Mouse (Mus musculus) E14TG2a.4 (cell line): ENCODE results near the gene Ccdc93.

Experiments used
- H3K27me3 ChIP-seq: 2 replicates; pipeline ENCODE4 v1.6.1; 2014; ENCODE audit warnings: low read length, control low read depth; ENCODE audit not compliant: insufficient read depth
- H3K36me3 ChIP-seq: 2 replicates; pipeline ENCODE4 v1.6.1; 2014; ENCODE audit warnings: low read length, control low read depth; ENCODE audit not compliant: insufficient read depth
- H3K4me1 ChIP-seq: replicated peaks from 2 replicates; pipeline ENCODE4 v1.6.1; 2014; ENCODE audit warnings: low read depth, low read length, control low read depth
- H3K4me3 ChIP-seq: replicated peaks from 2 replicates; pipeline ENCODE4 v1.5.1; 2014; ENCODE audit warnings: mild to moderate bottlenecking, low read length
- H3K9me3 ChIP-seq: 2 replicates; pipeline ENCODE4 v1.6.1; 2014; ENCODE audit warnings: low read length, control low read depth
- CTCF ChIP-seq: conservative IDR thresholded peaks from 2 replicates; pipeline ENCODE4 v1.5.1; 2014; ENCODE audit warnings: low read length
- NANOG ChIP-seq: IDR thresholded peaks from 2 replicates; pipeline ENCODE4 v1.6.1; 2014; ENCODE audit warnings: borderline replicate concordance, low read length, mixed read lengths
- POU5F1 ChIP-seq: IDR thresholded peaks from 2 replicates; pipeline ENCODE4 v1.6.1; 2014; ENCODE audit warnings: low read length, borderline replicate concordance

The Ccdc93 gene

GRCm38 (mm10) chr1:121478284-121478980 lies 47.6 kb downstream of the Ccdc93 start:
- TF ChIP-seq NANOG (no peak), CTCF (no peak), POU5F1 (no peak)

GRCm38 (mm10) chr1:121479403-121479802 lies 48.6 kb downstream of the Ccdc93 start:
- H3K27me3 ChIP-seq = no peaks in the 10 kb centered on the region
- no peak for TF ChIP-seq NANOG
- no peak for TF ChIP-seq POU5F1
- no peak for TF ChIP-seq CTCF
- H3K4me1 ChIP-seq = no peaks in the 10 kb centered on the region
- H3K9me3 ChIP-seq = peaks cover 10% of the 10 kb centered on the region; the same call in 1 of the 2 replicates
- peaks cover 67% of the 10 kb centered on the region for H3K36me3 ChIP-seq
- H3K4me3 ChIP-seq = no peak overlapping the region

More at GRCm38 (mm10) chr1:121478284-121478980, 47.6 kb downstream of the Ccdc93 start:
- Histone ChIP-seq H3K4me3 (no peak overlapping the region), H3K27me3 (no peaks in the 10 kb centered on the region), H3K36me3 (peaks cover 67% of the 10 kb centered on the region), H3K9me3 (peaks cover 10% of the 10 kb centered on the region; the same call in 1 of the 2 replicates), H3K4me1 (no peaks in the 10 kb centered on the region)

GRCm38 (mm10) chr1:121483091-121483490 lies 52.2 kb downstream of the Ccdc93 start:
- Histone ChIP-seq H3K4me1 (no peaks in the 10 kb centered on the region), H3K36me3 (peaks cover 58% of the 10 kb centered on the region), H3K4me3 (no peak overlapping the region), H3K9me3 (peaks cover 13% of the 10 kb centered on the region; the same call in 1 of the 2 replicates), H3K27me3 (no peaks in the 10 kb centered on the region)
- TF ChIP-seq NANOG = no peak

- no peaks in the 10 kb centered on the region for H3K27me3 ChIP-seq
- H3K4me1 ChIP-seq = no peaks in the 10 kb centered on the region
- H3K9me3 ChIP-seq = peaks cover 13% of the 10 kb centered on the region; the same call in 1 of the 2 replicates
- no peak for TF ChIP-seq CTCF
- no peak for TF ChIP-seq NANOG
- no peak for TF ChIP-seq POU5F1
- H3K4me3 ChIP-seq = no peak overlapping the region
- H3K36me3 ChIP-seq = peaks cover 38% of the 10 kb centered on the region
Measured at GRCm38 (mm10) chr1:121486803-121487202, 56.0 kb downstream of the Ccdc93 start.

GRCm38 (mm10) chr1:121490241-121490640 lies 59.4 kb downstream of the Ccdc93 start:
- TF ChIP-seq POU5F1 (no peak), CTCF (peak; percentile 34; the same call in 1 of the 2 replicates)
- peaks cover 46% of the 10 kb centered on the region for H3K36me3 ChIP-seq
- no peaks in the 10 kb centered on the region for H3K9me3 ChIP-seq
- H3K4me1 ChIP-seq = no peaks in the 10 kb centered on the region
- no peaks in the 10 kb centered on the region for H3K27me3 ChIP-seq
- H3K4me3 ChIP-seq = no peak overlapping the region

- TF ChIP-seq CTCF = no peak
- no peak for TF ChIP-seq NANOG
- H3K27me3 ChIP-seq = no peaks in the 10 kb centered on the region
- H3K4me1 ChIP-seq = no peaks in the 10 kb centered on the region
- H3K4me3 ChIP-seq = no peak overlapping the region
- peaks cover 62% of the 10 kb centered on the region for H3K36me3 ChIP-seq
- H3K9me3 ChIP-seq = peaks cover 9% of the 10 kb centered on the region
Measured at GRCm38 (mm10) chr1:121497093-121497492, 66.2 kb downstream of the Ccdc93 start.

- H3K9me3 ChIP-seq = 0 out of 2 replicates have a peak, but pooled peaks cover 3% of the 10 kb centered on the region
- H3K36me3 ChIP-seq = no peaks in the 10 kb centered on the region
- H3K27me3 ChIP-seq = no peaks in the 10 kb centered on the region
- no peaks in the 10 kb centered on the region for H3K4me1 ChIP-seq
- no peak overlapping the region for H3K4me3 ChIP-seq
- no peak for TF ChIP-seq NANOG
- TF ChIP-seq CTCF = no peak
Measured at GRCm38 (mm10) chr1:121508729-121509128, 77.9 kb downstream of the Ccdc93 start.

- H3K36me3 ChIP-seq = no peaks in the 10 kb centered on the region
- TF ChIP-seq POU5F1 = no peak
- TF ChIP-seq NANOG = no peak
- no peak for TF ChIP-seq CTCF
- H3K27me3 ChIP-seq = no peaks in the 10 kb centered on the region
- H3K4me1 ChIP-seq = no peaks in the 10 kb centered on the region
- H3K9me3 ChIP-seq = 0 out of 2 replicates have a peak, but pooled peaks cover 3% of the 10 kb centered on the region
- no peak overlapping the region for H3K4me3 ChIP-seq
Measured at GRCm38 (mm10) chr1:121510420-121511140, 79.7 kb downstream of the Ccdc93 start.

- Histone ChIP-seq H3K27me3 (no peaks in the 10 kb centered on the region), H3K36me3 (no peaks in the 10 kb centered on the region), H3K4me1 (no peaks in the 10 kb centered on the region), H3K9me3 (0 out of 2 replicates have a peak, but pooled peaks cover 3% of the 10 kb centered on the region), H3K4me3 (no peak overlapping the region)
- TF ChIP-seq CTCF = no peak
- TF ChIP-seq POU5F1 = no peak
- no peak for TF ChIP-seq NANOG
Measured at GRCm38 (mm10) chr1:121511186-121511585, 80.3 kb downstream of the Ccdc93 start.
